Mouse (Mus musculus): ENCODE measurements around the gene Gm10563. TPM values are rescaled to one million over a fixed set of nuclear protein-coding genes. Genes with fewer than 3 reads are reported as not detected.
A peak's percentile ranks its signal among the peaks of the same experiment; 100 is the strongest.

Gm10563 gene
- total RNA-seq, 2 experiments from 2014 or later, result not detected

- intact Hi-C loops (cut with DNase I), result no loop called here
- no peak for DNase-seq (ENCODE audit: extremely low spot score in 1 of 2, low spot score in 2 of 2)
These were observed 8.9 kb upstream of the Gm10563 start for GRCm38 (mm10) chr4:155654183-155654455.

- intact Hi-C loops (cut with DNase I), result no loop called here
- no peak for DNase-seq (ENCODE audit: extremely low spot score in 1 of 2, low spot score in 2 of 2)
These were observed 8.4 kb upstream of the Gm10563 start for GRCm38 (mm10) chr4:155653451-155654182.

GRCm38 (mm10) chr4:155653086-155653450, 7.9 kb upstream of the Gm10563 start, which contains the start of gene Mmp23:
TSS of gene Mmp23 (minus strand) at chr4:155653384.
- intact Hi-C loops (cut with DNase I), result no loop called here

GRCm38 (mm10) chr4:155652283-155653085, 7.3 kb upstream of the Gm10563 start:
- intact Hi-C loops (cut with DNase I), result no loop called here
- no peak for DNase-seq (ENCODE audit: extremely low spot score in 1 of 2, low spot score in 2 of 2)

More at GRCm38 (mm10) chr4:155653086-155653450, 7.9 kb upstream of the Gm10563 start, which contains the start of gene Mmp23:
- peak in 1 of 2 experiments; percentile 61 for DNase-seq (ENCODE audit: extremely low spot score in 1 of 2, low spot score in 2 of 2)

- DNase-seq (ENCODE audit: extremely low spot score in 1 of 2, low spot score in 2 of 2), result no peak
- intact Hi-C loops (cut with DNase I), result no loop called here
These were observed 6.5 kb upstream of the Gm10563 start for GRCm38 (mm10) chr4:155651553-155652269.

GRCm38 (mm10) chr4:155649355-155649754, 4.1 kb upstream of the Gm10563 start:
- no peak for DNase-seq (ENCODE audit: extremely low spot score in 1 of 2, low spot score in 2 of 2)
- intact Hi-C loops (cut with DNase I), result no loop called here

GRCm38 (mm10) chr4:155645721-155646120, 513 bp upstream of the Gm10563 start:
- intact Hi-C loops (cut with DNase I), result no loop called here
- DNase-seq (ENCODE audit: extremely low spot score in 1 of 2, low spot score in 2 of 2), result no peak

GRCm38 (mm10) chr4:155643531-155643930, 1.7 kb downstream of the Gm10563 start:
- no peak for DNase-seq (ENCODE audit: extremely low spot score in 1 of 2, low spot score in 2 of 2)
- intact Hi-C loops (cut with DNase I), result no loop called here

GRCm38 (mm10) chr4:155635766-155636499, 9.3 kb downstream of the Gm10563 start:
- intact Hi-C loops (cut with DNase I), result no loop called here

GRCm38 (mm10) chr4:155630267-155630666, 14.9 kb downstream of the Gm10563 start:
- intact Hi-C loops (cut with DNase I), result no loop called here
- no peak for DNase-seq (ENCODE audit: extremely low spot score in 1 of 2, low spot score in 2 of 2)

More at GRCm38 (mm10) chr4:155635766-155636499, 9.3 kb downstream of the Gm10563 start:
- DNase-seq (ENCODE audit: extremely low spot score in 1 of 2, low spot score in 2 of 2), result no peak

- intact Hi-C loops (cut with DNase I), result no loop called here
- peak; percentile 97 to 98 for DNase-seq (ENCODE audit: extremely low spot score in 1 of 2, low spot score in 2 of 2)
These were observed 20.6 kb downstream of the Gm10563 start, which contains the start of gene Cdk11b for GRCm38 (mm10) chr4:155624338-155625291. TSS of gene Cdk11b (plus strand) at chr4:155624854.

- intact Hi-C loops (cut with DNase I), result no loop called here
- no peak for DNase-seq (ENCODE audit: extremely low spot score in 1 of 2, low spot score in 2 of 2)
These were observed 26.9 kb downstream of the Gm10563 start for GRCm38 (mm10) chr4:155618321-155618720.

GRCm38 (mm10) chr4:155613264-155613663, 31.9 kb downstream of the Gm10563 start:
- DNase-seq (ENCODE audit: extremely low spot score in 1 of 2, low spot score in 2 of 2), result no peak
- intact Hi-C loops (cut with DNase I), result no loop called here

GRCm38 (mm10) chr4:155611860-155612259, 33.3 kb downstream of the Gm10563 start:
- DNase-seq (ENCODE audit: extremely low spot score in 1 of 2, low spot score in 2 of 2), result no peak
- intact Hi-C loops (cut with DNase I), result no loop called here

- no peak for DNase-seq (ENCODE audit: extremely low spot score in 1 of 2, low spot score in 2 of 2)
- intact Hi-C loops (cut with DNase I), result no loop called here
These were observed 38.4 kb downstream of the Gm10563 start for GRCm38 (mm10) chr4:155606825-155607224.

- DNase-seq (ENCODE audit: extremely low spot score in 1 of 2, low spot score in 2 of 2), result no peak
- intact Hi-C loops (cut with DNase I), result no loop called here
These were observed 40.1 kb downstream of the Gm10563 start for GRCm38 (mm10) chr4:155605132-155605531.

GRCm38 (mm10) chr4:155603801-155604200, 41.4 kb downstream of the Gm10563 start:
- DNase-seq (ENCODE audit: extremely low spot score in 1 of 2, low spot score in 2 of 2), result no peak
- intact Hi-C loops (cut with DNase I), result no loop called here

- intact Hi-C loops (cut with DNase I), result no loop called here
- no peak for DNase-seq (ENCODE audit: extremely low spot score in 1 of 2, low spot score in 2 of 2)
These were observed 42.5 kb downstream of the Gm10563 start for GRCm38 (mm10) chr4:155602753-155603152.

Measured in left cerebral cortex, postnatal 10 days (tissue).